1 mouse cellular context compared by ENCODE assay signal in the genomic region with DNA sequence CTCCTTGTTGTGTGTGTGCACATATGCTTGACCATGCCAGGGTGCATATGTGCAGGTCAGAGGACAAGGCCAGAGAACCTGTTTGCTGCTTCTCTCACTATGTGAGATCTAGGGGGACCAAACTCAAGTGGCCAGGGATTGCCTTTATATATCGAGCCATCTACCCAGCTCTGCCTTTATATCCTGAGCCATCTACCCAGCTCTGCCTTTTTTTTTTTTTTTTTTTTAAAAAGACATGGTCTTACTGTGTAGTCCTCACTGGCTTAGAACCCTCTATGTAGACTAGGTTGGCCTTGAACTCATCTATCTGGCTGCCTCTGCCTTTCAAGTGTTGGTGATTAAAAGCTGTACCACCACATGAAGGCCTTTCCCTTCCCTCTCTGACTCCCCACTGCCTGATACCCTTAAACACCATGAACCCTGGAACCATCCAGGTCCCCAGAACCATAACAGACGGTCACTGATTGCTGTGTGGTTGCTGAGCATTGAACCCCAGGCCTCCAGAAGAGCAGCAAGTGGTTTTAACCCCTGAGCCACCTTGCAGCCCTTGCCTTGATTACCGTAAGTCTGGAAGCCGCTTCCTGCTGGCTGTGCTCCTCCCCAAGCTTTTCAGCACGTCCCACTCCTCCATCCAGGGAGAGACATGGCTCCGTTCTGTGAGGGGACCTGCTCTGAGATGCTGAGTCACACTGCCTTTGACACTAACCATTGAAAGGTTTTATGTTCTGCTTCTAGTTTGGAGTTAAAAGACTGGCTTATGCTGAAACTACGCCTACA.
TF ChIP-seq lines count a peak whose summit lies in the region.

No protein-coding gene starts in this region.

TF ChIP-seq in MEL, 35 proteins besides CTCF, POLR2A, EP300 and RAD21:
- TF ChIP-seq ZNF384 (IDR thresholded peaks at IDR 0.05; ENCODE audit: low read depth, low read length) (peak; percentile 64), MAFK (IDR thresholded peaks at IDR 0.05; ENCODE audit: borderline replicate concordance, low read depth, low read length) (no peak), POLR2AphosphoS2 (IDR thresholded peaks at IDR 0.05; ENCODE audit: low read length) (peak; percentile 56), ZMIZ1 (IDR thresholded peaks at IDR 0.05; ENCODE audit: low read depth, low read length) (peak; percentile 41; the same call in 1 of the 2 replicates)
